Mouse (Mus musculus) ovary, adult 18-20 months (tissue): Measurements from ENCODE around the gene Kcnk4.

Experiments used
- DNase-seq: peaks from one replicate; pipeline ENCODE4 v3.0.0; 2022; ENCODE audit warnings: low spot score, mixed read lengths

Kcnk4 gene

DNA sequence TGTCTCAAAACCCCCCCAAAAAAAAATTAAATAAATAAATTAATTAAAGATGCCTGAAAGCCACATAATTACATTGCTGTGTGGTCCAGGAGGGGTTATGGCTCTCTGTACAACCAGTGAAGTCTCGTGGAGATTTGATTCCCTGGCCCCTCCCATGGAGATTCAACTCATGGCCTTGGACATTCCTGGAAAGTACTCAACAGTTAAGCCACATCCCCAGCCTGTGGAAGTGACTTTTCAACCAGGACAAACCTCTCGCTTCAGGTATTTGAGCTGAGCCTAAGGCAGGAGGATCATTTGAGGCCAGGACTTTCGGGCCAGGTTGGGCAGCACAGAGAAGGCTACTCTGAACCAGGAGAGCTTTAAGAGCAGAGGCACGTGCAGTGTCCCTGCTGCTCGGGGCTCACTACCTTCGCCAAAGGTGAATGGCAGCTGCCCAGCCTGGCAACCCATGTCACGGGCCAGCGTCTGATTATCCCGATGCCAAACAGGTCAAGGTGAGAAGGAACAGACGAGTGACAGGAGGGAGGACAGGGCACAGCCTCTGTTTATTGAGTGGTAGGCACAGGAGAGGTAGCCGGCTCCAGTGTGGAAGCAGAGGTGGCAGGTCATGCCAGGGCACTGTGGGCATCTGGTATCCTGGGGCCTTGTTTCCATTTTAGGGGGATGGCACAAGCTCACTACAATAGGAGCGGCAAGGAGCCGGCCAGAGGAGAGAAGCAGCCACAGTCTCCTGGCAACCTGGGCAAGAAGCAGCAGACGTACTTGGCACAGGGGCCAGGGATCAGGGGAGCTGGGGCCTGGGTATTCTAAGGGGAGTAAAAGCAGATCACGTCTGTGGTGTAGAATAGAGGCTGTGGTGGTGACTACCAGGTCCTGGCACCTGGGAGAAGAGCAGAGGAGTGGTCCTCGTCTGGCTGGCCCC, 3.5 kb upstream of the Kcnk4 start:
- no peak for DNase-seq

GRCm38 (mm10) chr19:6936299-6936698, 2.0 kb upstream of the Kcnk4 start:
- no peak for DNase-seq

- DNase-seq, result no peak
These were observed 700 bp downstream of the Kcnk4 start for GRCm38 (mm10) chr19:6933436-6934194.

- DNase-seq, result no peak
These were observed 1.2 kb downstream of the Kcnk4 start for GRCm38 (mm10) chr19:6933102-6933435.

- no peak for DNase-seq
These were observed 2.3 kb downstream of the Kcnk4 start for GRCm38 (mm10) chr19:6932018-6932417.

DNA sequence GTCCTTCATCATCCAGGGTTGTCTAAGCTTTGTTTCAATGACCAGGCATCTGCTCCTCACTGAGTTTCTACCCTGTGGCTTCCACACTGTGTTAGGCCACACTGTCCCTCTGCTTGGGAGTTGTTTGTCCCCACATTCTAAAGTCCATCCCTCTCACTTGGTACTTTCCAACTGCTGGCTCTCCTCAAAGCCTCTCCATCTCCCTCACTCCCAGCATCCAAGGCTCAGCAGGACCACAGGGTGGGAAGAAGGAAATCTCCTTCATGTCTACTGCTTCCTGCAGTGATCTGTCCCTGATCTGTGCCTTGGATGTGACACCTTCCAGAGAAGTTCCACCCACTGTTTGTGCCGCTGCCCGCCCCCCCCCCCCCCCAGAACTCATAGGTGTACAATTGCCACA, 3.3 kb downstream of the Kcnk4 start:
- DNase-seq, result no peak

GRCm38 (mm10) chr19:6928080-6928479, 6.2 kb downstream of the Kcnk4 start:
- no peak for DNase-seq

- no peak for DNase-seq
These were observed 7.6 kb downstream of the Kcnk4 start for GRCm38 (mm10) chr19:6926559-6927255.

DNA sequence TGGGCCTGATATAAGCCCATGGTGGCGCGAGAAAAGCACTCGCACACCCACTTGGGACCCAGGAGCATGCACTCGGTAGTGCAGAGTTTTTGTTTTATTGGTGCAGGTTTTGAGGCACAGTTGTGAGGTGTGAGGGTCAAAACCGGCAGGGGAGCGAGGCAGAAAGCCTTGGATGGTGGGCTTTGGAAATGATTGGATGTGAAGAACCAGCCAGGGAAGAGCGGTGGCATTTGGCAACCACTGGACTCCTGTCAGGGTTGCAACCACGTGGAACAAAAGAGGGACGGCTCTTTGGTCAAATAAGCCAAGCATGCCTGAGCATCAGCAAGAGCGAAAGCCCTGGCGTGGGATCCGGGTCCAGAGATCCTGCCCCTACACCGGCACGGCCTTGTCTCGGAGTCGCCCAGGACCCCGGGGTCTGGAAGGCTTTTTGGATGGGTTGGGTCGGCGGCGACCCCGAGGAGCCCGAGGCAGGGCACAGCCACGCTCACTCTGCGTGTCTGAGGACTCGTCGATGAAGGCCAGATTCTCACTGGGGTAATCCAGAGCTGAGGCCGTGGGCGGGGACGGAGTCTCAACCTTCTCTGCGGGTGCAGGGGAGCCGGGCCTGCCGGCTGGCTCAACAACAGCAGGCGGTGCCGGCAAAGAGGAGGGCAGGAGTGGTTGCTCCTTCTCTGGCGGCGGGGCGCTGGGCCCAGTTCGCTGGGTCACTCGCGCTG, 8.5 kb downstream of the Kcnk4 start:
- DNase-seq, result no peak

GRCm38 (mm10) chr19:6925307-6925573, 9.1 kb downstream of the Kcnk4 start, which contains the start of gene Catsperz:
Gene Catsperz (minus strand): TSS chr19:6925380.
- DNase-seq, result no peak

- peak; percentile 62 for DNase-seq
These were observed 9.6 kb downstream of the Kcnk4 start for GRCm38 (mm10) chr19:6924461-6925306.

GRCm38 (mm10) chr19:6922901-6923735, 11.2 kb downstream of the Kcnk4 start:
- no peak for DNase-seq

GRCm38 (mm10) chr19:6921647-6922567, 12.4 kb downstream of the Kcnk4 start, which contains the start of gene Esrra:
Gene Esrra (minus strand): TSS chr19:6921813.
- peak; percentile 100 for DNase-seq

DNA sequence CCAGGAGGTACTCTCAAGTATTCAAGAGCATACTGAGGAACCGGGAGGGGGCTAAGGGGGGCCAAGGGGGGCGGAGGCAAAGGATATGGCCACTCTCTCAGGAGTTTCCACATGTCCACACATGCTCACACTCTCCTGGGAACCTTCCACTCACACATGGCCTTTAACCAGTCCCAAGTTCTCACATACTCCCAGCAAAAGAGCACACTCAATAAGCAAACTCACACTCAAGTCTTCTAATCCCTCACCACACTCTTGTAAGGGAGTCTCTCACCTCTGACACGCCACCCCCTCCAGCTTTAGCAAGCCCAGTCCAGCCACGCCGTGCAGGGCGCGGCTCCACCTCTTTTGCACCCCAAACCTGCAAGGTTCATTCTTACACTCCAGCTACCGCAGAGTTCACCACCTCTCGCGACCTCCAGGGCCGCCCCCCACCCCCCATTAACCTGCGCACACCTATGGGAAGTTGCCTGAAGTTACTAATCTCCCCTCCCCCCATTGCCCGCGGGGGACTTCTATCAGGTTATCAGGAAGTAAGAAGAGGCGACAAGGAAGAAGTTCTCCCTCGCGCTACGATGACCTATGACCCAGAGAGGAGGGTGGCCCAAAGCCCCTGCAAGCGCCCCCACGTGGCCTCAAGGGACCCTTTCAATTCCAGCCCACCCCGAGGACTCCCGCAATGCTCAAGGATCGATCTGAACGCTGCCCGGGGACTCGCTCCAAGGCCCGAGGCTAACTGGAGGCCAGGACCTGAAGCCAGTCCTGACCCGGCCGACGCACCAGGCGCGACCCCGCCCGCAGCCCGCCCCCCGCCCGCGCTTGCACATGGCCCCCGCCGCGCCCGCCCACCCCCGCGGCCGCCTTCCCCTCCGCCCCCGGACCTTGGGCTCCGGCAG, 13.3 kb downstream of the Kcnk4 start:
- no peak for DNase-seq

DNA sequence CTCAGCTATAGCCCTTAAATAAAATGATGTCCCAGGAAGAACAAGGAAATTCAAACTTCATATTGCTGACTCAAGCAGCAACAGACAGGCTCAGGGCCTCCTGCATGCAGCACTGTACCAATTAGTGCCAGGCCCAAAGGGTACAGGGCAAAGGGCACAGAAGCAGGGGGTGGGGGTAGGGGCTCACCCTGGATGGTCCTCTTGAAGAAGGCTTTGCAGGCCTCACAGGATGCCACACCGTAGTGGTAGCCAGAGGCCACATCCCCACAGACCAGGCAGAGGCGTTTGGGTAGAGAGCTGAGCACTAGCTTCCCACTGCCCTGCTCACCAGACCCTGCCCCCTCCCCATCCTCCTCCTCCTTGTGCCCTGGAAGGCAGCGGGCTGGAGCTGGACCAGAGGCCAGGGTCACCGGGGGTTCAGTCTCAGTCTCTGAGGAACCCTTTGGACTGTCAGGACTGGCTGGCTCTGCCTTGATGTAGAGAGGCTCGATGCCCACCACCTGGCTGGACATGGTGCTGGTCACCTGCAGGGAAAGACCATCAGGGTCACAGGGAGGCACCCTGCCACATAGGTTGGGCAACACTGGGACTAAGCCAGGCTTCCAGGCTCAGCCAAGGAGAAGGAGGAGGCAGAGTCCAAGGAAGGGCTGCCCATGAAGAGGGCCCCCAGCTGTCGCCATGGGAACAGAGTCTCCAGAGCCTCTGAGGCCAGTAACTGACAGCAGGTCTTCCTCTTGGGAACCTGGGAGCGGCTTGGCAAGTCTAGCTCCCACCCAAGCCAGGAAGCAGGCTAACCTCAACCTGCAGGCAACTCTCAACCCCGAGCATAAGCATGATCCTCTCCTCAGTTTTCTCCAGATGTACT, 14.2 kb downstream of the Kcnk4 start:
- DNase-seq, result peak; percentile 58

GRCm38 (mm10) chr19:6919431-6919830, 14.9 kb downstream of the Kcnk4 start:
- no peak for DNase-seq

GRCm38 (mm10) chr19:6918321-6918720, 16.0 kb downstream of the Kcnk4 start:
- no peak for DNase-seq
